Mouse (Mus musculus): Measurements from ENCODE around the gene Tktl1.
A peak's percentile ranks its signal among the peaks of the same experiment; 100 is the strongest.
"Not testable (repeated sequence)": the region's sequence is repeated elsewhere in the genome, so short reads cannot be mapped to it uniquely, and the experiment has no call there.

The Tktl1 gene

DNA sequence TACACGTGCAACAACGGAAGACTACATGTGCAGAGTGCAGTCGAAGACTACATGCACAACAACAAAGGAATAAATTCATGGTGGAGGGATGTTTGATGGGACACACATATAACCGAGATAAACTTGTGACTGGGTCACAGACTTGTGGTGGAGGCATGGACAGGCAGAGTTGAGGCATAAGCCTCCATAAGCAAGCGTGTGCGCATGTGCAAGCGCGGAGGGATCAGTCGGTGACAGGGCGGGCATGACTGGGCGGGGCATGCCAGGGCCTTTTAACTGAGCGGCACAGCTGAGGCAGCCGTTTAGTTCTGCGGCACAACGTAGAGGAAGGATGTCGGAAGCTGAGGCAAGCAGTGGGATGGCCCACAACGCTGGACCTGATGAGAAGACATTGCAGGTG, at the start of gene Tktl1:
TSS of gene Tktl1 (plus strand) at position 301 of the 400 bp plus-strand sequence.
- no peak for DNase-seq (ENCODE audit: extremely low read depth, low read depth)

DNA sequence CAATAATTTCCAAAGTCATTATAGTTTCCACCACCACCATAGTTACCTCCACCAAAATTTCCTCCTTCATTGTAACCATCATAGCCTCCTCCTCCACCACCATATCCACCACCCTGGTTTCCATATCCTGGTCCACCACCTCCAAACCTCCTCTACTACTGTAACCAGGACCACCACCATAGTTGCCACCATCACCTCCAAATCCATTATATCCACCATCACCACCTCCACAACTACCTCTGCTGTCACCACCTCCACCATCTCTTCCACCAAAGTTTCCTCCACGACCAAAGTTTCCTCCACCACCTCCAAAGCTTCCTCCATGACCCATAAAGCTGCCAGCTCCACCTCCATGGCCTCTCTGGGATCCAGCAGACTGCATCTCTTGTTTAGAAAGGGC, 41.8 kb upstream of the Tktl1 start, which contains the start of gene Mecp2:
TSS of gene Mecp2 (minus strand) at position 101 of the 400 bp plus-strand sequence.
- DNase-seq (ENCODE audit: extremely low read depth, low read depth) = not testable (repeated sequence)

DNA sequence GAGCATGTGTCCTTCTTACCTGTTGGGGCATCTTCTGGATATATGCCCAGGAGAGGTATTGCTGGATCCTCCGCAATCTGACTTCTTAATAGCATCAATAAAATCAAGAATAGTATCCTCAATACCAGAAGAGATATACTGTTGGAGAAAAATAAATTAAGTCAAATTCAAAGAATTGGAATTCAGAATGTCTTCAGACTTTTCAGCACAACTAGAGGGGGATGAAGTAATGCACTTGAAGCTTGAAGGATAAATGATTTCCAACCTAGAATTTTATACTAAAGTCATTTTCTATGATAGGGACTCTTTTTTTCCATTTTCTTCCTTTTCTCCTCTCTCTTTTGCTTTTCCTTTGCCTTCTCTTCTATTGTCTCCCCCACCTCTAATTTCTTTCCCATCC, 9.3 kb upstream of the Tktl1 start, which contains the start of gene Tex28:
TSS of gene Tex28 (minus strand) at position 101 of the 400 bp plus-strand sequence.
- no peak for DNase-seq (ENCODE audit: extremely low read depth, low read depth)

DNA sequence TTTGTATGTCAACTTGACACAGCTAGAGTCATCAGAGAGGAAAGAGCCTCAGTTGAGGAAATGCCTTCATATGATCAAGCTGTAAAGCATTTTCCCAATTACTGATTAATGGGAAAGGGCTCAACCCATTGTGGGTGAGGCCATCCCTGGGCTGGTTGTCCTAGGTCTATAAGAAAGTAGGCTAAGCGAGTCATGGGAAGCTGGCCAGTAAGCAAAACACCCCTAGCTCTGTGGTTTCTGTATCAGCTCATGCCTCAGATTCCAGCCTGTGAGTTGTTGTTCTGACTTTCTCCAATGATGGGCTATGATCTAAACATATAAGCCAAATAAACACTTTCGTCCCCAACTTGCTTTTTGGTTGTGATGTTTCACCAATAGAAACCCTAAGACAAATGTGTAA, 26.5 kb downstream of the Tktl1 start:
- DNase-seq (ENCODE audit: extremely low read depth, low read depth) = no peak

DNA sequence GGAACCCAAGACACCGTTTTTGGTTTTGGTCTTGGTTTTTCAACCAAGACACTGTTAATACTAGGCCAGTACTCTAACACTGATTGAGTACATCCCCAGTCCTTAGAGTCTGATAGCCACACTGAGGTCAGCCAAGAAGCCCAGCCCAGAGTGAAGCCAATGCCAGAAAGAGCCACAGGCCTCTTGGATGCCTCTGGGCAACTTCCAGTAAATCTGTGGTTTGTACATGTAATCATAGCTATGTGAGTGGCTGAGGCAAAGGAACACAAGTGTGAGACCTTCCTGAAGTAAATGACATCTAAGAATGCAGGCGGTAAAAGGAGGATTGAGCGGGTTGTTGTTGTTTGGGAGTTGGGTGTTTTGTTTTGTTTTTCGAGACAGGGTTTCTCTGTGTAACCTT, 41.4 kb downstream of the Tktl1 start:
- DNase-seq (ENCODE audit: extremely low read depth, low read depth) = no peak

DNA sequence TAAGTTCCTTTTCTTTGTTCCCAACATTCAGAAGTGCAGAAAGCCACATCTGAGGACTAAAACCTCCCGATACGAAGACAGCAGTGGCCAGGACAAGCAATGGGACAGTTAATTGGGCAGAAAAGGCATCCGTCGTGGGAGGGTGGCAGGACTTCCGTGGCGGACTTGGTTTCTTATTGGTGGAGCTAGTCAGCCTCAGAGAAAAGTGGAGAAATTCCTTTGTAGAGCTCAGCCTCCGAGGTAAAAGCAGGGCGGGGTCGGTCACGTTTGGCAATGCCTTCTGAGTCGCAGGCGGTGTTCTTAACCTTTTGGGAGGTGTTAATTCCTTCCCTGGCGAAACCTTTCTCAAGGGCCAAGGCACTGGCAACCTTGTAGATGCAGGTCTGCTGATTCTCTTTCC, 42.4 kb downstream of the Tktl1 start:
- DNase-seq (ENCODE audit: extremely low read depth, low read depth) = no peak

DNA sequence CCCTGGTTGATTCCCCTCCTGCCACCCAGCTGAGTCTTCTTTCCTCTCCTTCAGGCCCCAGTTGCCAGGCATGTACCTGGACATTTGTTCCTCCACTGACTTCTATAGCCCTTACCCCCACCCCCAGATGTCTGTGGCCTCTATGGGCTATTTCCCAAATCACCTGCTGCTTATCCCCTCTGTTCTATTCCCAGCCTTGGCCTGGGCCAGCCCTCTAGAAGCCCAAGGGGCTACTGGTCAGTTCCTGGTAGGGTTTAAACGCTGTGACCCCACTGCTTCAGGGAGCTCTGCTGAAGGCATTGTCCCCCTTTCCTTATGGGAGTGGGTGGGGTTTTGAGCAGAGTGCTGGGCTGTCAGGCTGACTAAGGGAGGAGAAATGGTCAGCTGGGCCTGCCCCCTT, 43.0 kb downstream of the Tktl1 start:
- DNase-seq (ENCODE audit: extremely low read depth, low read depth) = not testable (repeated sequence)

DNA sequence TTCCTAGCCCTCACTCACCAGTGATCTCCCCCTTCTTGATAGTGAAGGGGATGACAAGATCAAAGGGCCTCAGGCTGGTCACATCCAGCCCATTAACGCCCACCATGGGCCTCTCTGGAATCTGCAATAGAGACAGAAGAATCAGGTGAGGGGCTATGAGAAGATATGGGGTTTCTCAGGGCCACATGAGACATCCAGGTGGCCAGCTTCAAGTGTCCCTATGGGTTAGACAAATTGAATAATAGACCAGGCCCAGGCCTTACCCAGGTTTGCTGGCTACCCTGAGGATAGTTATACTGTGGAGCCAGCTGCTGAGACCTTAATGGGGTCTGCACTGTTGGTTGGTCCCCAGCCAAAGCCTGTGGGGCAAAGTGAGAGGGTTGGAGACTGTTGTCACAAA, 53.0 kb downstream of the Tktl1 start:
- DNase-seq (ENCODE audit: extremely low read depth, low read depth) = no peak

DNA sequence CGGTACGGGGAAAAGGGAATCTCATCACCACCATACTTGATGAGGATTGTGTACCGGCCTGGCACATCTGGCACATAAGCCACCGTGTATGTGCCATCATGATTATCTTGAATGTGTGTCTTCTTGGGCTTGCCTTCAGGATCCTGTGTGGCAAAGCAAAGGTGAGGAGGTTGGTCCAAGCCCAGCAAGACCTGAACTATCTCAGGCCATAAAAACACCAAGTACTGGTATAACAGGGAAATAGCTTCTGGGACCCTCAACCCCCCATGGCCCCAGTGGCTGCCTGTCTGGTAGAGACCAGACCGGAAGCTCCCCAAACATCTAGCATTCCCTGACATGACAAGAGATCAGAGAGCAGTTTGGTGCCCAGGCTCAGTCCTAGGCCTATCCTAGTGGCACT, 56.1 kb downstream of the Tktl1 start:
- DNase-seq (ENCODE audit: extremely low read depth, low read depth) = no peak

DNA sequence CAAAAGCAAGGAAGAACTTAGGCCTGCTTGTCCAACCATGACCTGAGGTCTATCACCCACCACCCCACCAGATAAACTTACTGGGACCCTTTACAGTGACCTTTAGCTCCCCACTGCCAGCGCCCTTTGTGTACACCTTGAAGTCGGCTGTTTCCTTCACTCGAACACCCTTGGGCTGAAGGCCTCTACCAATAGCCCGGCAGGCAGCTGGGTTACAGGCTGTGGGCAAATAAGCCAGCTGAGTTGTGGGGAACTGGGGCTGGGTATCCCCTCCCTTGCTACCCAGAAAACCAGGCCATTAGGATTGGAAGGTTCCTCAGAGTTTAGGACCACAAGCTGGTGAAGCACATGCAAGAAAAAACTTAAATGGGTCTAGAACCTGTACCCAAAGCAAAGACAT, 63.3 kb downstream of the Tktl1 start:
- DNase-seq (ENCODE audit: extremely low read depth, low read depth) = no peak

DNA sequence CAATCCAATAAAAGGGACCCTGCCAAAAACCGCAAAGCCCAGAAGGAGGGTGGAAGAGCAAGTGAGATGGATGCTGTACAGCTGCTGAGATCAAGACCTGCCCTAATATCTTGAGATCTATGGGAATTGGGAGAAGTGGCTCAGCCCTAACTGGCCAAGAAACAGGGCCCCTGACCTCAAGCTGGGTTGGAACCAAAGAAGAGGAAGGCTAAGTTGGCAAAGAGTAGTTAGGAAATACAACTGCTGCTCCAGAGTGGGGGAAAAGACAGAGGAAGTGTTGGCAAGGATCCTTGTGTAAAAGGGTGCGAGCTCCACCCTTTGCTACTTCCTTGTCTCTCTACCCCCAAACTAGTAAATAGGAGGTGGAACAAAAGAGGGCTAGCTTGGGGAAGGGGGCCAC, 66.3 kb downstream of the Tktl1 start:
- DNase-seq (ENCODE audit: extremely low read depth, low read depth) = no peak

DNA sequence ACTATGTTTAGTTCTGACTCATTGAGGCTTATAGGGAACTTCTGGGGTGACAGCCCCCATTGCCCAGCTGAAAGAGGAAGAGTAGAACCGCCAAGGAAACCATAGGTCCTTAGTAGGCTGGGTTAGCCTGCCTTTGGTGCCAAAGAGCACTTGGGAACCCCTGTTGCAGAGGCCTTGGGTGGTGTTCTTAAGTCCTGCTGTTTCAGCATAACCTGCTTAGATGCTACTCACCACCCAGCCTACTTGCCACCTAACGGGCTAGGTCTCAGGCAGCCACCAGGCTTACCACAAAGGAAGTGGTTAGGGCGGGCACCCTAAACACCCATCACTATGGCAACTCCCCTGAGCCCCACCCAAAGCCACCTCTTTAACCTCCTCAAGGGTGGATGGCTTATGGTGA, 66.7 kb downstream of the Tktl1 start:
- DNase-seq (ENCODE audit: extremely low read depth, low read depth) = peak; percentile 95

DNA sequence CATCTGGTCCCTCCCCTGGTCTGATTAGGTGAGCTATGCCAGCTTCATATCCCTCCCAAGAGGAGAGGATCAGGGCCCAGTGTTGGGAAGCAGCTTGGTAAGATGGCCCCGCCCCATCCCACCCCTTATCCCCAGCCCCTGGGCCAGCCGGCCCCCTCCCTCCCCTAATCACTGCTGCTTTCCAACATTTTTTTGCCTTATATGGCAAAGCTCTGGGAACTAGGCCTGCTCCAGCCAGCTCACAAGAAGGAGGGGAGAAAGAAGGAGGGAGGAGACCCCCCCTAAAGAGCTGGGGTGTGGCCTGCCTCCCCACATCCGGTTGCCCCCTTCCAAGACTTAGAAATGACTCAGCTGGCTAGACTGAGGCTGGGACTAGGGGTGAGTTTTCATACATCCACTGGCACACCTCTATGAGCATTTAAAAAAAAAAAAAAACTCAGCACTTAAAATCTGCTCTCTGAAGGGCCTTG, 67.6 kb downstream of the Tktl1 start:
- peak; percentile 65 for DNase-seq (ENCODE audit: extremely low read depth, low read depth)

DNA sequence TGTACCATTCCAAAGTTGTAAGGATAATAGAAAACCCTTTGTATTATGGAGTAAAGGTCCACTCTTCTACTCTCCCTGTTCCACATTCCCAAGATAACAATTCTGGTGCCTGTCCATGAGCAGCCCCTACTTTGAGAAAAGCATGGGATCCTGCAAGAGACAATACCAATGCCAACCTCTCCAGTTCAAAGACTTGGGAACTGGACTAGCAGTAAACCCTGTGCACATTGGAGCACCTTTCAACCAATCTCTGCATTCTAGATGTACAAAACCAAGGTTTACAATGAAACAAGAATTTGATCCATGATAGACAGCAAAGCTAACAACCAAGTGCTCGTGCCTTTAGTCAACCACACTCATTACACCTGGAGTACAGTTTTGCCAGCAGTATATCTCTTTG, 68.0 kb downstream of the Tktl1 start:
- no peak for DNase-seq (ENCODE audit: extremely low read depth, low read depth)

DNA sequence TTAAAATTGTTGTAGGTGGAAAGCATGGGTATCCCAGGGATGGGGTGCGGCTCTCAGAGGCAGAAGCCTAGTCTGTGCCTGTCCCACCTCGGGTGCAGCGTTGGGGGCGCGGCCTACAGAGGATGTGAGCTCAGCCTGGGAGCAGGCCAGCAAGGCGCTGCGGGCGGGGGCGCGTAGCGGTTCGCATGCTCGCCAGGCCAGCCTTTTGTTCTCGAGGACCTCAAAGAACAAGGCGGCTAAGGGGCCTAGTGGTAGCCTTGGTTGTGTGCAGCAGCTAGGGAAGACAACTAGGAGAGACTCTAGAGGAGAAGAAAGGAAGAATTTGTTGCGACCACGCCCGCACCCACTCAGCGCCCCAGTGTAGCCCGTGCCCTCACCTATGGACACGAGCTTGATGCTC, 68.6 kb downstream of the Tktl1 start:
- peak; percentile 64 for DNase-seq (ENCODE audit: extremely low read depth, low read depth)

DNA sequence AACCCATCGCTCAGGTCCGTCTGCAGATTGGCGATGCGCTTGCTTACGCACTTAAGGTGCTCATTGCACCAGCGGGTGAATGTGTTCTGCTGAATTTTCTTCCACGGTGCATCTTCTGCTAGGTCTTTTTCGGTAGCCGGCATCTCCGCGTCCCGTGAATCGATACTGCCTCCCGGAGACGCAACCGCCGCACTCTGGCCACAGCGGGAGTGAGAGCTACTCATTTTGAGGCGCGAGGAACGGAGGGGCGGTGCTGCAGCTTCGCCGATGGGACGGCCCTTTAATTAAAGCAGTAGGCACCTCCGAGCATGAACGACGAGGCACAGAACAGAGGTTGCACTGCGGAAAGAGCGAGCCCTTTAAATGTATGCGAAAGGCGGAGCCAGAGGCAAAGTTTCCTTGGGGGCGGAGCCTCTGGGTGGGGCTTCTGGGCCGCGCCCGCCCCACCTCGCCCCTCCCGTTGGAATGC, 69.2 kb downstream of the Tktl1 start:
- peak; percentile 90 for DNase-seq (ENCODE audit: extremely low read depth, low read depth)

DNA sequence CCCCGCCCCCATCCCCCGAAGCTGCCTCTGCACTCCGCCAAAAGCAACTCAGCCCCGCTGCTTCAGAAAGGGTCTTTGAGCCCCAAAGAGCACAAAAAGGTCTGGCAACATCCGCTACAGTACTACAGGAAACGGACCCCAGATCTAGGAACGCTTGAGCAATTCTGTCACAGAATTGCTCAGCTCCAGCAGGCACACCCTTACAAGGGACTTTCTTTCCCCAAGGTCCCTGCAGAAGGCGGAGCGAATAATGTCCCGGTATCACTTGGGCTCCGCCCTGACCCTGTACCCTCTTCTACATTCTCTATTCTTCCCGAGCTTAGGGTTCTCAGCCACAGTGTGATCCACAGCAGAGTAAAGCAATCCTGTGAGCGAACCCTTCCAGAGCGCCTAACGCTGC, 69.6 kb downstream of the Tktl1 start:
- no peak for DNase-seq (ENCODE audit: extremely low read depth, low read depth)

DNA sequence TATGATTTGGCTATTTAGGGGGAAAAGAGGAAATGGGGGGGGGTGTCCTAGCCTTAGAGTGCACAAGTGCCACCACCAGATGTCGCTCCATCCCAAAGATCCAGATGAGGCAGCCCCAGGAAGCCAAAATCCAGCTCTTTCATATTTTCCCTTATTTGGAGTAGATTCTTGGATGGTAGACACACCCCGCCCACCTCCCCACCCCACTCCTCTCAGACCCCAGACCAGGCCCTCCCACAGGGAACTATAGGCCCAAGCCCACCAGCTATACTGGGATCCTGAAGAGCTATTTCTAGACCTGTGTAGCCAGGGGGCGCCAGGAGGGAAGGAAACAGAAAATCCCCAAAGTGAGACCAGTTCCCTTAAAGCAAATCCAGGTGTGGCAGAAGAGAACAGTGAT, 71.6 kb downstream of the Tktl1 start:
- no peak for DNase-seq (ENCODE audit: extremely low read depth, low read depth)

DNA sequence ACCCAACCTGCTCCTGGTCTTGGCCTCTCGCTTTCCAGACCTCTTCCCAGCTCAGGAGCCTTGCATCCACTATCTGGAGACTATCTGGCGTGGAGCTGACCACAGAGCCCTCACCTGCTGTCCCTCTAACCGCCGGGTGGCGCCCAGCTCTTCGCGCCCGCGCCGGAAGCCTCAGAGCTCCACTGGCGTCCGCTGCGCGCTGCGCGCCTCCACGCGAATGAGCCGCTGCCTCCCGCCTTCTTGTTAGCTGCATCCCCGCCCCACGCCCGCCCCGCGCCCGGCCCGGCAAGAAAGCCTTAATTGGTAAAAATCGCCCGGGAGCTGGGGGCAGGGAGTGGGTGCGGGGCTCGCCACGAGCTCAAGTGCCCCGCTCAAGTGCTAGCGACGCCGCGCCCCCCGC, 72.6 kb downstream of the Tktl1 start, which contains the start of gene Flna:
TSS of gene Flna (minus strand) at position 206 of the 400 bp plus-strand sequence.
- DNase-seq (ENCODE audit: extremely low read depth, low read depth) = no peak

DNA sequence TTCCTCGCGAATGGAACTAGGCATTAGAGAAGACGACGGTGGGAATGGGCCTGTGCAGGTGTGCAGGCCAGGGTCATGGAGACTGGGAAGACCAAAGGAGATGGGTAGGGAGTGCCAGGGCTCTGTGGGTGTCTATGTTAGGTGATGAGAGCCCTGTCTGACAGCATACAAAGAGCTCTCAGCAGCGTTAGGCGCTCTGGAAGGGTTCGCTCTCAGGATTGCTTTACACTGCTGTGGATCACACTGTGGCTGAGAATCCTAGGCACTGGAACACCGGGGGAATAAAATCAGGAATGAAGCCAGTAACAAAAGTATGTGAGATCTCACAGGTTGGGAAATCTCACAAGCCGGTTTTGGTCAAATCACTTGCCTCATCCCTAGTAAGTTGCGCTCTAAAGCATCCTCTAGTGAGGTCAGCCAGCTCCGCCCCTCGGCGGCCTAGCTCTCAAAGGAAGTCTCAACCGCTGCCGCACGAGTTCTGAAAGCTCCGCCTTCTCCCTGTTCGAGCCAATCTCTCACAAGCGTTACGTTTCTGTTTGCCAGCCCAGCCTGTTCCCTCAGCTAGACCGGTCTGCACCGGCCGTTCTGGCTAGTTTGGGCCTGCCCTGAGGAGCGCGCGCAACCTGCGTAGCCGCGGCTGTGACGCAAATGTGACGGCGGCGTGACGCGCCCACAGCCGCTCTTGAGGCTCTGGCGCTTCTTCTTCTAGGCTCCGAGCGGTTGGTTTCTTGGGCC, 77.3 kb downstream of the Tktl1 start, which contains the start of gene Emd:
TSS of gene Emd (plus strand) at position 535 of the 735 bp plus-strand sequence.
- DNase-seq (ENCODE audit: extremely low read depth, low read depth) = peak; percentile 98

DNA sequence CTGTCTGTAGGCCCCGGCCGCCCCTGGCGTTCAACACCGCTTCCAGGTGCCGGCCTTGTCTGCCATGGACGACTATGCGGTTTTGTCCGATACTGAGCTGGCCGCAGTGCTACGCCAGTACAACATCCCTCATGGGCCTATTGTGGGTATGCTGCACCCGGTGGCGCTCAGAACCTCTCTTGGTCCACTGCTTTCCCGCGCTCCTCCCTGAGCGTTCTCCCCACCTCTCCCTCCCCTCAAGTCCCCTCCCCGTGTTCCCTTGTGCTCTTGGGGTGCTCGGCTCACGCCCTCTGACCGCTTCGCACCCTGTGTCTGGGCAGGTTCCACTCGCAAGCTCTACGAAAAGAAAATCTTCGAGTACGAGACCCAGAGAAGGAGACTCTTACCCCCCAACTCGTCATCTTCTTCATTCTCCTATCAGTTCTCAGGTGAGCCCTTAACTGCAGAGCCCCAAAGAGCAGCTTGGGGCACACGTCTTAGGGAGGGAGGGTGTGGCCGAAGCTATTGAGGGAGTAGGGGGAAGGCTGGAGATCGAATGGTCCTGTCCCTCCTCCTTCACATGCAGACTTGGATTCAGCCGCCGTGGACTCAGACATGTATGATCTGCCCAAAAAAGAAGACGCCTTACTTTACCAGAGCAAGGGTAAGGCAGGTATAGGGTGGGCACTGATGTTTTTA, 78.0 kb downstream of the Tktl1 start:
- DNase-seq (ENCODE audit: extremely low read depth, low read depth) = no peak

DNA sequence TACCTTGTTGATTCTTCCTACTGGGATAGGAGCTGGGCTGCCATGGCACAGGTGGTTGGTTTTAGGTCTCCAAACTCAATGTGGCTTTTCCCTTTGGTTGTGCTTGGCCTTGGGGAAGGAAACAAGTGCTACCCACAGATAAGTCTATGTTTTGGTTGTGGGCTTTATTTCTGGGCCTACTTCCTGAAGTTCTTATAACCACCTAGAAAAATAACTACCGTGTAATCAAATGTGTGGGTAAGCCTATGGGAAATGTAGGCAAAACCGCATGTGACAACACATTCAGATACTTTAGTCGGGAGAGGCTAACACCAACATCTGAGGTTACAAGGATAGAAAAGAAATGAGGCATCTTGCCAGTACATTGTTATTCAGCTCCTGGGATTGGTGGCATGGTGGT, 80.7 kb downstream of the Tktl1 start:
- DNase-seq (ENCODE audit: extremely low read depth, low read depth) = peak; percentile 70
